Mouse (Mus musculus) liver, embryonic 14.5 days (tissue): ENCODE results near the gene Casp9. TPM values are rescaled to one million over a fixed set of nuclear protein-coding genes. Genes with fewer than 3 reads are reported as not detected.

ENCODE experiments used
- ATAC-seq: fragments of 200-750 bp; cut with Nextera tagmentation; 2 replicates; pipeline ENCODE4 v1.8.0; 2017; ENCODE audit warnings: moderate number of reproducible peaks, mild to moderate bottlenecking, moderate library complexity; ENCODE audit not compliant: insufficient read depth
- DNase-seq, 3 experiments: peaks; one replicate each; pipeline ENCODE4 v3.0.0-alpha.2; 2012 to 2013; ENCODE audit warnings: low read depth in 3 of 3, low spot score in 3 of 3
- H3K27ac ChIP-seq: fragments of 300-500 bp; sonication (generic); 2 replicates; pipeline ENCODE4 v1.5.1; 2014; ENCODE audit warnings: moderate library complexity, mild to moderate bottlenecking, control low read depth, inconsistent platforms
- H3K27me3 ChIP-seq: fragments of 300-500 bp; sonication (generic); 2 replicates; pipeline ENCODE4 v1.6.1; 2014; ENCODE audit warnings: mild to moderate bottlenecking, low read length, moderate library complexity; ENCODE audit not compliant: control insufficient read depth, insufficient read depth
- H3K36me3 ChIP-seq: fragments of 300-500 bp; sonication (generic); replicated peaks from 2 replicates; pipeline ENCODE4 v1.6.1; 2014; ENCODE audit warnings: low read depth; ENCODE audit not compliant: control insufficient read depth, insufficient read depth
- H3K4me1 ChIP-seq, 2 experiments: fragments of 200-500 bp in 1 of 2; fragments of 300-500 bp in 1 of 2; sonication (generic) in 1 of 2; replicated peaks; 2 replicates each; pipeline ENCODE4 v1.6.1; 2012 to 2014; ENCODE audit warnings: antibody characterized with exemption in 1 of 2, inconsistent platforms in 1 of 2, low read length in 1 of 2; ENCODE audit not compliant: control insufficient read depth in 2 of 2, insufficient read depth in 2 of 2
- H3K4me2 ChIP-seq: fragments of 300-500 bp; sonication (generic); 2 replicates; pipeline ENCODE4 v1.6.1; 2014; ENCODE audit warnings: low read depth, mild to moderate bottlenecking, control low read depth, moderate library complexity
- H3K4me3 ChIP-seq, 2 experiments: fragments of 200-500 bp in 1 of 2; fragments of 300-500 bp in 1 of 2; sonication (generic) in 1 of 2; 2 replicates each; pipeline ENCODE4 v1.5.1; 2012 to 2014; ENCODE audit warnings: low read depth in 2 of 2, low read length in 2 of 2, mild to moderate bottlenecking in 2 of 2, control low read depth in 1 of 2, inconsistent platforms in 1 of 2, moderate library complexity in 1 of 2; ENCODE audit not compliant: insufficient read depth in 1 of 2
- H3K9ac ChIP-seq: fragments of 300-500 bp; sonication (generic); replicated peaks from 2 replicates; pipeline ENCODE4 v1.6.1; 2014; ENCODE audit warnings: mild to moderate bottlenecking, control low read depth, moderate library complexity
- H3K9me3 ChIP-seq: fragments of 300-500 bp; sonication (generic); 2 replicates; pipeline ENCODE4 v1.6.1; 2016; ENCODE audit warnings: low read length, mixed read lengths; ENCODE audit not compliant: control insufficient read depth
- CTCF ChIP-seq: IDR thresholded peaks from 2 replicates; pipeline ENCODE4 v1.5.1; 2016; ENCODE audit warnings: antibody characterized with exemption, low read depth, control low read depth
- EP300 ChIP-seq: IDR thresholded peaks from 2 replicates; pipeline ENCODE4 v1.6.1; 2016; ENCODE audit warnings: antibody characterized with exemption, low read depth
- WGBS: fragments of 180-500 bp; shearing (Covaris S2); extraction: QIAGEN DNeasy Blood & Tissue Kit; methylation state at CpG from one replicate; pipeline ENCODE4 v1.1.7; 2014; ENCODE audit not compliant: insufficient replicate concordance; 5-methylcytosine and 5-hydroxymethylcytosine counted together
- polyA plus RNA-seq, 2 experiments: library from polyadenylated mRNA; depleted of rRNA in 1 of 2; stranded (reverse) in 1 of 2; unstranded in 1 of 2; fragments of >200 nt; fragmentation: Nextera tagmentation in 1 of 2; extraction: Ambion mirVana in 1 of 2; gene quantifications; 2 replicates each; pipeline versions ENCODE4 v1.2.1 to v1.2.3; 2012 to 2014

Gene Casp9
- polyA plus RNA-seq, 2 experiments: 5.8 to 7.6 TPM

GRCm38 (mm10) chr4:141787046-141787445 is 6.4 kb upstream of the Casp9 start:
- H3K4me2 ChIP-seq: no peak overlapping the region
- no peaks in the 10 kb centered on the region for H3K27me3 ChIP-seq
- TF ChIP-seq CTCF (no peak), EP300 (no peak)
- no peak overlapping the region for H3K27ac ChIP-seq
- WGBS: 82% methylated on average over 6 of the region's 6 CpGs
- no peak overlapping the region for H3K9ac ChIP-seq
- no peak for ATAC-seq
- no peaks in the 10 kb centered on the region; the same call in none of the 2 replicates for H3K36me3 ChIP-seq
- no peaks in the 10 kb centered on the region for H3K9me3 ChIP-seq
- no peak overlapping the region for H3K4me3 ChIP-seq
- no peak for DNase-seq
- H3K4me1 ChIP-seq: peaks cover 16 to 19% of the 10 kb centered on the region in 2 experiments

DNA sequence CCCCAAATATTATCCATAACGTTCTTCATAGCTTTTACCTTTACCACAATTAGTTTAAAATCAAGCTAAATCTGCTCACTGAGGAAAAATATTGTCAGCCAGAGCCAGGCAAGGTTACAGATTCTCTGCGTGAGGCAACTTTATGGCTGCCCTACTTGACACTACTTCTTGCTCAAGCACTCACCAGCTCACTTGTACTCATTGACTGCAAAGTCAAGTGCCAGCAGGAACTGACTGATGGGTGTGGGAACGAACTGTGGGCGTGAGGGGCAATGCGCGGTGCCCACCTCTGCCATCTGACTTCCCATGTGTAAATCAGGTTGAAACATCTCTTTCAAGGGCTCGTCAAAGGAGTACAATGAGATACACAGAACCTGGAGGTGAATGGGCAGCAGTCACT is 6.0 kb upstream of the Casp9 start:
- no peak for DNase-seq
- H3K27me3 ChIP-seq: no peaks in the 10 kb centered on the region
- TF ChIP-seq CTCF (no peak), EP300 (no peak)

GRCm38 (mm10) chr4:141789564-141790218 is 3.7 kb upstream of the Casp9 start:
- peak; percentile 71 for TF ChIP-seq EP300
- TF ChIP-seq CTCF: no peak
- Histone ChIP-seq H3K27me3 (no peaks in the 10 kb centered on the region), H3K4me3 (peak overlapping the region; percentile 73 to 77), H3K4me1 (peaks cover 27 to 30% of the 10 kb centered on the region in 2 experiments), H3K27ac (peak overlapping the region; percentile 87), H3K36me3 (no peaks in the 10 kb centered on the region; the same call in none of the 2 replicates), H3K9ac (peak overlapping the region; percentile 78), H3K9me3 (no peaks in the 10 kb centered on the region), H3K4me2 (peak overlapping the region; percentile 94)
- DNase-seq (peak in 2 of 3 experiments; percentile 37 to 51), ATAC-seq (no peak)
- WGBS: 7% methylated on average over 3 of the region's 3 CpGs

More for the DNA sequence above, 6.0 kb upstream of the Casp9 start:
- Histone ChIP-seq H3K27ac (no peak overlapping the region), H3K9me3 (no peaks in the 10 kb centered on the region), H3K9ac (no peak overlapping the region), H3K4me2 (no peak overlapping the region), H3K4me1 (peaks cover 20 to 23% of the 10 kb centered on the region in 2 experiments), H3K36me3 (no peaks in the 10 kb centered on the region; the same call in none of the 2 replicates), H3K4me3 (no peak overlapping the region)
- 86% methylated on average over 7 of the region's 7 CpGs for WGBS
- ATAC-seq: no peak

DNA sequence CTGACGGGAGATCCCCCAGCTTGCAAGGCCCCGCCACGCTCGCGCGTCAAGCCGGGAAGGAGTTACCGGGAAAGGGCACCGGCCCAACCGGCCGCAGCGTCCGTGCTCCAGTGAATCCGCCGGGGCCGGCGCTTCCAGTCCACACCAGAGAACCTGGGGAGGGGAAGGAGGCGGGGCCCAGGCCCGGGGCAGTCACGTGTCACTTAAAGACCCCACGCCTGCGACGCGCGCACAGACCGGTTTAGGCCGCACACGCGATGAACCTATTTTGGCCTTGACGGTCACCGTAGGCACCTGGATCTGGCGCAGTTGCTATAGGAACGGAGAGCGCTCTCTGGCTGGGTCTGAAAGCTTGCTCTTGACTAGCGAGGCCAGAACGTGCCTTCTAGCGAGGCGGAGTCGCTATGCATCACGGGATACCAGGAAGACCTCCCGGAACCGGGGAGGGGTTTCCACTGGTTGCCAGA is 2.9 kb upstream of the Casp9 start, which contains the start of gene Dnajc16:
TSS of gene Dnajc16 (minus strand) at position 408 of the 467 bp plus-strand sequence.
- Histone ChIP-seq H3K9me3 (no peaks in the 10 kb centered on the region), H3K4me1 (peaks cover 32 to 35% of the 10 kb centered on the region in 2 experiments), H3K36me3 (no peaks in the 10 kb centered on the region; the same call in none of the 2 replicates), H3K27ac (peak within 1 kb of the TSS; percentile 87), H3K27me3 (no peaks in the 10 kb centered on the region), H3K9ac (peak within 1 kb of the TSS; percentile 78), H3K4me3 (peak within 1 kb of the TSS; percentile 73 to 77), H3K4me2 (peak within 1 kb of the TSS; percentile 94)
- TF ChIP-seq CTCF (peak; percentile 37; the same call in 1 of the 2 replicates), EP300 (peak; percentile 22)
- DNase-seq (peak; percentile 97 to 98 (median 98)), ATAC-seq (peak; percentile 76)
- under 1% methylated on average over 42 of the region's 42 CpGs for WGBS

- no peak for TF ChIP-seq CTCF
- TF ChIP-seq EP300: no peak
Measured at GRCm38 (mm10) chr4:141791486-141791885, 1.9 kb upstream of the Casp9 start.

More at GRCm38 (mm10) chr4:141791486-141791885, 1.9 kb upstream of the Casp9 start:
- peak overlapping the region; percentile 94 for H3K4me2 ChIP-seq
- ATAC-seq (no peak), DNase-seq (no peak)
- no peak overlapping the region; a peak in 1 of 4 replicates for H3K4me3 ChIP-seq
- H3K36me3 ChIP-seq: peaks cover under 1% of the 10 kb centered on the region
- WGBS: 80% methylated on average over 7 of the region's 7 CpGs
- no peaks in the 10 kb centered on the region for H3K27me3 ChIP-seq
- peaks cover 32 to 35% of the 10 kb centered on the region in 2 experiments for H3K4me1 ChIP-seq
- peak overlapping the region; percentile 87 for H3K27ac ChIP-seq
- no peak overlapping the region for H3K9ac ChIP-seq
- H3K9me3 ChIP-seq: no peaks in the 10 kb centered on the region
